Mouse (Mus musculus): ENCODE measurements at regions not wholly inside any gene's neighbourhood (a gene's known extent, or its start where the extent isn't known, plus 50 kb on each side); places are given as distances from the start of the nearest gene placed in this dataset.

DNA sequence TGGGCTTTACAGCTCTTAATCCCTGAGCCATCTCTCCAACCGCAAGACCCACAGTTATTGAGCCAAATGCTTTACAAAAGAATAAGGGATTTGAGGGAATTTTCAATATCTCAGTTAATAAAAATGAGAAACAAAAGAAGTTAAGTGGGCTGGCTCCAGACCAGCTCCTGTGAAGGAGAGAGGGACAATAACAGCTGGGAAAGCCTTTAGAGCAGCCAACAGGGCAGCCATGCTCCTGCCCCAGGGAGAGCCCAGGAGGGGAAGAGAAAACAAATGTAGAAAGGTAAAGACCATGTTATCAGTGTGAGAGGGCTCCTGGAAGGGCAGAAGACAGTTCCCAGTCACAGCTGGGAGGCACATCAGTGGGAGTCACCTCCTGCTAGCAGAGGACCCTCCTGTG is 257.8 kb downstream of the Insig2 start:
- no peaks in the 10 kb centered on the region for H3K36me3 ChIP-seq (replicated peaks; ENCODE audit: control insufficient read depth, insufficient read depth, low read depth, low read length)
- no peak for ATAC-seq (replicated peaks; ENCODE audit: insufficient number of reproducible peaks, low FRiP score, low TSS enrichment, low read depth)
- 67% methylated on average over 1 of the region's 1 CpGs for WGBS
- no peak for DNase-seq (ENCODE audit: low spot score)
- no peak overlapping the region for H3K4me2 ChIP-seq (ENCODE audit: low read depth, low read length)
- no peaks in the 10 kb centered on the region for H3K4me1 ChIP-seq (ENCODE audit: control insufficient read depth, insufficient read depth, low read length)
- H3K4me3 ChIP-seq (ENCODE audit: low read depth, low read length), result no peak overlapping the region
- no peak overlapping the region for H3K27ac ChIP-seq (replicated peaks; ENCODE audit: low read depth, low read length)
- H3K27me3 ChIP-seq (ENCODE audit: control insufficient read depth, insufficient read depth, low read length), result no peaks in the 10 kb centered on the region
- no peak overlapping the region for H3K9ac ChIP-seq (replicated peaks; ENCODE audit: low read length)
- H3K9me3 ChIP-seq (replicated peaks; ENCODE audit: control insufficient read depth, low read length), result no peaks in the 10 kb centered on the region

DNA sequence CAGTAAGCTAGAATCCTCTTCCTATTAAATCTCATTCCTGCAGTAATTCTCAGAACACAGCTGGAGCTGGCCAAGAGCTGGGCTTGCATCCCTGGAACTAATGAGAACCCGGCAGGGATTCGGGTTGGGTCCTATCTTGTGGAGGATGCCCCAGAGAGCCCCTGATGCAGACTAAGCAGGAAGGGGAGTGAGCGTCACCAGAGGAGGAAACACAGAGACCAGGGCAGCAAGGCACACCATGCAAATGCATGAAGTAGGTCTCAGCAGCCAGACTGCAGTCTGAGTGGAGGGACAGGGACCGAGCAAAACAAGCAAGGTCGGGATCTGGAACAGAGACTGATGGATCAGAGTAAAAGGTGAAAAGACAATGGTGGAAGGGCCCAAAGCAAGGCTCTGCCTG is 249.6 kb downstream of the Insig2 start:
- Histone ChIP-seq H3K4me3 (ENCODE audit: low read depth, low read length) (no peak overlapping the region), H3K9ac (replicated peaks; ENCODE audit: low read length) (no peak overlapping the region), H3K4me2 (ENCODE audit: low read depth, low read length) (no peak overlapping the region), H3K36me3 (replicated peaks; ENCODE audit: control insufficient read depth, insufficient read depth, low read depth, low read length) (no peaks in the 10 kb centered on the region), H3K9me3 (replicated peaks; ENCODE audit: control insufficient read depth, low read length) (no peaks in the 10 kb centered on the region), H3K27ac (replicated peaks; ENCODE audit: low read depth, low read length) (no peak overlapping the region), H3K27me3 (ENCODE audit: control insufficient read depth, insufficient read depth, low read length) (no peaks in the 10 kb centered on the region), H3K4me1 (ENCODE audit: control insufficient read depth, insufficient read depth, low read length) (no peaks in the 10 kb centered on the region)
- 25% methylated on average over 5 of the region's 5 CpGs for WGBS
- ATAC-seq (replicated peaks; ENCODE audit: insufficient number of reproducible peaks, low FRiP score, low TSS enrichment, low read depth), result no peak
- no peak for DNase-seq (ENCODE audit: low spot score)

DNA sequence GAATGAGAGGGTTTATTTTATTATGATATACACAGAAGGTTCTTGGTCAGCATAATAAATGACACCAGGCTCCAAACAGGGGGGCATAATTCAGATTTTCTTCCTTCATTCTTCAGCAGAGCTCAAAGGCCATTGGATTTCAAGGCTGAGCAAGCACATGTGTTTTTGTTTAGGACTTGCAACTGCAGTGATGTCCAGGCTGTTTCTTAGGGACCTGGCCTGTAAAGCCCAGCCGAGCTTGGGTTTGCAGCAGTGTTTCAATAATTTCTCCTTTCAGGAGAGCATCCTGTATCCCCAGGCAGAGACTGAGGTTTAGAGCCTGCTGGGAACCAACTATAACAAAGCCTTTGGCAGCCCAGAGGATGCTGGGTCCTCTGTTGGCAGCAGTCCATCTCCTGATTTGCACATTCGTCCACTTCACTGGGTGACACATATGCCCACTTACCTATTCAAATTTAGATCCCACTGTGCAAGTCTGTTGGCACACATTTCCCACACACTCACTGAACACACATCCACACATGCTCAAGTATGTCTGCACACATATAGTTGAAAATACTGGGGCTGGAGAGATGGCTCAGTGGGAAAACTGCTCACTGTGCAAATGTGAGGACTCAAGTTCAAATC is 247.2 kb downstream of the Insig2 start:
- Histone ChIP-seq H3K9ac (replicated peaks; ENCODE audit: low read length) (no peak overlapping the region), H3K27ac (replicated peaks; ENCODE audit: low read depth, low read length) (no peak overlapping the region), H3K4me2 (ENCODE audit: low read depth, low read length) (no peak overlapping the region), H3K27me3 (ENCODE audit: control insufficient read depth, insufficient read depth, low read length) (no peaks in the 10 kb centered on the region), H3K4me1 (ENCODE audit: control insufficient read depth, insufficient read depth, low read length) (no peaks in the 10 kb centered on the region), H3K4me3 (ENCODE audit: low read depth, low read length) (no peak overlapping the region), H3K9me3 (replicated peaks; ENCODE audit: control insufficient read depth, low read length) (no peaks in the 10 kb centered on the region), H3K36me3 (replicated peaks; ENCODE audit: control insufficient read depth, insufficient read depth, low read depth, low read length) (no peaks in the 10 kb centered on the region)
- WGBS, result 48% methylated on average over 2 of the region's 2 CpGs
- DNase-seq (ENCODE audit: low spot score) (peak; percentile 70), ATAC-seq (replicated peaks; ENCODE audit: insufficient number of reproducible peaks, low FRiP score, low TSS enrichment, low read depth) (no peak)

DNA sequence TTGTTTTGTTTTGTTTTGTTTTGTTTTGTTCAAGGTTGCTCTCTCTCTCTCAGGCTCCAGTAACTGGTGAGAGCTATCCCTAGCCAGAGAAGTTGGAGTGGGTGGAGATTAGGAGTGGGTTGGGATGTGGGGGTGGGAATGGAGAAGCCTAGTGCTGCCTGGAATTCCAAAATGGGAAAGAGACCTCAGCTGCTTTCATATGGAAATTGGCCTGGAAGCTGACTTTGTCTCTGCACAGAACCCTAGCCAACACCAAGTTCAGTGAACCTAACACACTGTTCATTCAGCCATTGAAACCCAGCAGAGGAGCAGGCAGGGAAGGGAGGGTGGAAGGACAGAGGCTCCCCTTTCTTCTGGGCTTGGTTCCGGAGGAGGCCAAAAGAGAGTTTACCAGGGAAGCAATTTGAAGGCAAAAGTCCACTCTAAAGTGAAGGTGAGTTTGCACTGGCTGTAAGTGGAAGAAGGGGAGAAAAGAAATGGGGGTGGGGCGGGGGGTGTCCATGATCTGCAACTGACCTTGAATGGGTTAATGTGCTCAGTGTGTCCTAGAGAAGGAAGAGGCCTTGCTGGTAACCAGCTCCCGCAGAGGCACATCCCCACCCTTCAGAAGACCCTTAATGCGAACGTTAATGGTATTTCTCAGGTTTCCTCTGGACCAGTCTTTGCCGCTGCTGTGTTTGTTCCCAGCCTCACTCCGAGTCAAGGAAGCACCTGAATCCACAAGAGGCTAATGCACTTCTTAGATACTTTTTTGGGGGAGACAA is 245.1 kb downstream of the Insig2 start:
- no peak overlapping the region for H3K27ac ChIP-seq (replicated peaks; ENCODE audit: low read depth, low read length)
- no peaks in the 10 kb centered on the region for H3K36me3 ChIP-seq (replicated peaks; ENCODE audit: control insufficient read depth, insufficient read depth, low read depth, low read length)
- H3K9me3 ChIP-seq (replicated peaks; ENCODE audit: control insufficient read depth, low read length), result no peaks in the 10 kb centered on the region
- 30% methylated on average over 7 of the region's 7 CpGs for WGBS
- DNase-seq (ENCODE audit: low spot score) (peak; percentile 13), ATAC-seq (replicated peaks; ENCODE audit: insufficient number of reproducible peaks, low FRiP score, low TSS enrichment, low read depth) (no peak)
- H3K27me3 ChIP-seq (ENCODE audit: control insufficient read depth, insufficient read depth, low read length), result no peaks in the 10 kb centered on the region
- no peaks in the 10 kb centered on the region for H3K4me1 ChIP-seq (ENCODE audit: control insufficient read depth, insufficient read depth, low read length)
- H3K4me2 ChIP-seq (ENCODE audit: low read depth, low read length), result no peak overlapping the region
- H3K4me3 ChIP-seq (ENCODE audit: low read depth, low read length), result no peak overlapping the region
- H3K9ac ChIP-seq (replicated peaks; ENCODE audit: low read length), result no peak overlapping the region

DNA sequence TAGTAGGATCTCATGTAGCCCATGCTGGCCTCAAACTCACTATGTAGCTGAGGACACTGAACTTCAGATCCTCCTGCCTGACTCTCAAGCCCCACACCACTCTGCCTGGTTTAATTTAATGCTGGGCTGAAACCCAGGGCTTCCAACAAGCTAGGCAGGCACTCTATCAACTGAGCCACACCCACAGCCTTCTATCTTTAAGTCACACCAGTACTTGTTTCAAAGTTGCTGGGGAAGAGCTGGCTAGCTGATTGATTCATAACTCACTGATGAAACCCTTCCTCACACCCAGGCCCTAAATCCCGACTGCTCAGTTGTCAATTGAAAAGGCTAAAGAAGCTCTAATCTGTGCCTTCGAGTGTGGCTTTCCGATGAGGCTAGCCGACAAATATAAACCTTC is 241.8 kb downstream of the Insig2 start:
- Histone ChIP-seq H3K36me3 (replicated peaks; ENCODE audit: control insufficient read depth, insufficient read depth, low read depth, low read length) (no peaks in the 10 kb centered on the region), H3K27me3 (ENCODE audit: control insufficient read depth, insufficient read depth, low read length) (no peaks in the 10 kb centered on the region), H3K9me3 (replicated peaks; ENCODE audit: control insufficient read depth, low read length) (no peaks in the 10 kb centered on the region), H3K4me2 (ENCODE audit: low read depth, low read length) (no peak overlapping the region), H3K9ac (replicated peaks; ENCODE audit: low read length) (no peak overlapping the region), H3K4me1 (ENCODE audit: control insufficient read depth, insufficient read depth, low read length) (no peaks in the 10 kb centered on the region), H3K27ac (replicated peaks; ENCODE audit: low read depth, low read length) (no peak overlapping the region), H3K4me3 (ENCODE audit: low read depth, low read length) (no peak overlapping the region)
- DNase-seq (ENCODE audit: low spot score), result no peak
- 83% methylated on average over 4 of the region's 4 CpGs for WGBS
- ATAC-seq (replicated peaks; ENCODE audit: insufficient number of reproducible peaks, low FRiP score, low TSS enrichment, low read depth), result no peak

DNA sequence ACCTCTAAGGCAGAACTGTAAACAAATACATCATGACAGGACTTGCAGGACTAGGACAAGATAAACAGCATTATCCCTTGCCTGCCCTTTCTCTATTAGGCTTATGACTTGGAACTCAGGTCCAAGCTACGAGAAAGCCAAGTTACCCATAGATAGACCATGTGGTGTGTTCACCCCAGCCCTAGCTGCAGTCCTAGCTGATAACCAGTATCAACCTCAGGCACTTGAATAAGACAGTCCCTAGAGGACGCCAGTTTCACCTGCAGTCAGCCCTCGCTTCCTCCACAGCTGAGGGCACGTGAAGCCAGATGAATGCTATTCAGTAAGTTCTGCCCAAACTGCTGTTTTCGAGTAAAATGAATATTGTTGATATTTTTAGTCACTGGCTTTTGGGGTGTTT is 239.5 kb downstream of the Insig2 start:
- no peak overlapping the region for H3K4me2 ChIP-seq (ENCODE audit: low read depth, low read length)
- WGBS, result 49% methylated on average over 5 of the region's 5 CpGs
- no peak overlapping the region for H3K4me3 ChIP-seq (ENCODE audit: low read depth, low read length)
- H3K4me1 ChIP-seq (ENCODE audit: control insufficient read depth, insufficient read depth, low read length), result no peaks in the 10 kb centered on the region
- ATAC-seq (replicated peaks; ENCODE audit: insufficient number of reproducible peaks, low FRiP score, low TSS enrichment, low read depth) (no peak), DNase-seq (ENCODE audit: low spot score) (no peak)
- H3K36me3 ChIP-seq (replicated peaks; ENCODE audit: control insufficient read depth, insufficient read depth, low read depth, low read length), result no peaks in the 10 kb centered on the region
- H3K27me3 ChIP-seq (ENCODE audit: control insufficient read depth, insufficient read depth, low read length), result peaks cover 4% of the 10 kb centered on the region; the same call in 1 of the 2 replicates
- H3K9me3 ChIP-seq (replicated peaks; ENCODE audit: control insufficient read depth, low read length), result no peaks in the 10 kb centered on the region
- H3K27ac ChIP-seq (replicated peaks; ENCODE audit: low read depth, low read length), result no peak overlapping the region
- H3K9ac ChIP-seq (replicated peaks; ENCODE audit: low read length), result no peak overlapping the region

DNA sequence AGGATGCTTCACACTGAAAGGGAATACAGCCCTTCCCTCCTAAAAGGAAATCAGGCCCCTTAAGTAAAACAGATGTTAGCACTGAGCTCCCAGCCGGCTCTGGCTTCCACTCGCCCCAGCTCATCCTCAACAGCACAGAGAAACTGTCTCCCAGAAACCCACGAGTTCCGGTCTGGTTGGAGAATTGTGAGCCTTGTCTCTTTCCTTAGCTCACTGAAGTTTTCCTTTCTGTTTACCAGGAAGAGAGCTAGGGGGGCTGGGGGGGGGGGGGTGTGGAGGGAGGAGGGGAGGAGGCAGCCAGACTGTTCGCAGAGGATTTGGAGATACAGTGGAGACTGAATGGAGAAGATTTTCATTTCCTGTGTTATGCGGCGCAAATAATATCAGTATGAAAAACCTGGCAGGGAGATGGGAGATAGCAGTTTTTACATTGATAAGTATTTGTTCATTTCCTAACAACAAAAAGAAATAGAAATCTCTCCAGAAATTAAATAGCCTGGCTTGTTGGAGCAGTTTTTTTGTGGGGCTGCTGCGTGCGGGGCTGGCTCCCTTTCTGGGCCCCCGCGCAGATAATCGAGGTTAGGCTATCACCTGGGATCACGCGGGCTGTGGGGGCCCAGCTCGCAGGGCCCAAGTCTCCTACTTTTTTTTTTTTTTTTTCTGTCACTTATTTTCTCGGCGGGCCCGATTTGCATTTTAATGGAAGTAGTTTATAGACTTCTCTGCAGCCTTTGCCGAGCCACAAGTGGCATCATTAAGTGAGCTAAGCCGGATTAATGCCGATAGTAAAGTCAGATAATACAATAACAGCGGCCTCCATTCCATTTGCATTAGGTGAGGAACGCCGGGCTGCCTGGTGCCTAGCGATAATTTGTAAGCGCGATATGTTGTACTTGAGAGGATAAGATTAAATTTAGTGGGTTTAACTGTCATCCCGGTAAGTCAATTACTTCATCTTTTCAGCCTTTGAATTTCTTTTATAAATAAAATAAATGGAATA is 235.5 kb downstream of the Insig2 start:
- 4% methylated on average over 28 of the region's 28 CpGs for WGBS
- no peaks in the 10 kb centered on the region for H3K9me3 ChIP-seq (replicated peaks; ENCODE audit: control insufficient read depth, low read length)
- H3K27me3 ChIP-seq (ENCODE audit: control insufficient read depth, insufficient read depth, low read length), result peaks cover 4% of the 10 kb centered on the region; the same call in 1 of the 2 replicates
- no peaks in the 10 kb centered on the region for H3K36me3 ChIP-seq (replicated peaks; ENCODE audit: control insufficient read depth, insufficient read depth, low read depth, low read length)
- peak; percentile 71 for DNase-seq (ENCODE audit: low spot score)
- ATAC-seq (replicated peaks; ENCODE audit: insufficient number of reproducible peaks, low FRiP score, low TSS enrichment, low read depth), result no peak
- peak overlapping the region; percentile 24 for H3K4me3 ChIP-seq (ENCODE audit: low read depth, low read length)
- peak overlapping the region; percentile 51 for H3K4me2 ChIP-seq (ENCODE audit: low read depth, low read length)
- 0 out of 2 replicates have a peak overlapping the region, but pooled peaks have one; percentile 32 for H3K9ac ChIP-seq (replicated peaks; ENCODE audit: low read length)
- H3K27ac ChIP-seq (replicated peaks; ENCODE audit: low read depth, low read length), result no peak overlapping the region; the same call in 1 of the 2 replicates
- H3K4me1 ChIP-seq (ENCODE audit: control insufficient read depth, insufficient read depth, low read length), result no peaks in the 10 kb centered on the region
